8 mouse cellular contexts compared by ENCODE assay signal in the genomic region with DNA sequence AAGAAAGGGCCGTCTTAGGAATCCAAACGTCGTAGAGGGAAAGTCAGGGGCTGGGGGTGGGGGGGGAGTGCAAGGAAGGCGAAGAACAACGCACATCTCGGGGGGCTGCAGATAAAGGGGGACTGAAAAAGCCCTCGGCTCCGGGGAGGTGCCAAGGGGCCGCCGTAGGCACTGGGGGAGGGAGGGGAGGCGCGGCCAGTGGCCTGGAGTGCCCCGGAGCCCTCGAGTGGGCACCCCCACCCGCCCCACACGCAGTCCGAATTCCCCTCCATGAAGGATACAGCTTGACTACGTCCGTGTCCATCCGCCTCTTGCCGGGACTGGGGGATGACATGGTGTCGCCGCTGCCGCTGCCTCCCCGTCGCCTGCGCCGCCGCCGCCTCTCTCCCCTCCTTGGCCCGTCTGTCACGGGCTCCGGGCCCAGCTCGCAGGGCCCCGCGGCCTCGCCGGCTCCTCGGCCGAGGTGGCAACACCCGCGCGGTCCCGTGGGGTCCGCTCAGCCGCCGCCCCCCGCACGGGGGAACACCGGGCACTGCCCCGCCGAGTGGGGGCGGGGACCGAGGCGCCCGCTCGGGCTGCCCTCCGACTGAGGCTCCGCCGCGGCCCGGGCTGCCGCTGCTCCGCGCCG. TPM values are rescaled to one million over a fixed set of nuclear protein-coding genes. Genes with fewer than 3 reads are reported as not detected.
A peak's percentile ranks its signal among the peaks of the same experiment; 100 is the strongest.
DNase-seq lines count a peak whose midpoint lies in the region; ATAC-seq lines count a peak whose summit lies in the region.
"Not testable (repeated sequence)": the region's sequence is repeated elsewhere in the genome, so short reads cannot be mapped to it uniquely, and the experiment has no call there.

No protein-coding gene starts in this region.

- DNase-seq in CD4-positive helper T cell, adult 2 months (ENCODE audit: low read depth, low spot score): peak; percentile 57
- peak; percentile 43 for DNase-seq in brain, adult 2 months (ENCODE audit: low read depth, low spot score)
- peak; percentile 74 for DNase-seq in kidney, postnatal 10 days
- peak; percentile 49 for DNase-seq in splenic B cell, adult 2 months (ENCODE audit: low read depth, low spot score)

- H3K27me3 ChIP-seq in forebrain, embryonic 13.5 days; heart, embryonic 16.5 days (ENCODE audit: control insufficient read depth, insufficient read depth, low read length); liver, embryonic 15.5 days; midbrain, embryonic 13.5 days; splenic B cell, adult 2 months (ENCODE audit: control insufficient read depth, insufficient read depth, low read length, poor library complexity, severe bottlenecking): not testable (repeated sequence)

- not testable (repeated sequence) for H3K36me3 ChIP-seq in forebrain, embryonic 13.5 days (ENCODE audit: poor library complexity, severe bottlenecking); heart, embryonic 16.5 days (ENCODE audit: control insufficient read depth, insufficient read depth); liver, embryonic 15.5 days (replicated peaks); midbrain, embryonic 13.5 days; splenic B cell, adult 2 months (ENCODE audit: control insufficient read depth, insufficient read depth, low read length, poor library complexity, severe bottlenecking)

- H3K9ac ChIP-seq in forebrain, embryonic 13.5 days: peak overlapping the region; percentile 94
- H3K9ac ChIP-seq in heart, embryonic 16.5 days (ENCODE audit: low read length): peak overlapping the region; percentile 72
- H3K9ac ChIP-seq in liver, embryonic 15.5 days: peak overlapping the region; percentile 86
- peak overlapping the region; percentile 93 for H3K9ac ChIP-seq in midbrain, embryonic 13.5 days (replicated peaks)

- not testable (repeated sequence) for H3K9me3 ChIP-seq in forebrain, embryonic 13.5 days (replicated peaks); heart, embryonic 16.5 days (replicated peaks; ENCODE audit: control insufficient read depth, low read length); liver, embryonic 15.5 days (replicated peaks); midbrain, embryonic 13.5 days

- not testable (repeated sequence) for ATAC-seq in forebrain, embryonic 13.5 days; midbrain, embryonic 13.5 days
- ATAC-seq in heart, embryonic 16.5 days (replicated peaks; ENCODE audit: extremely low read depth, insufficient read depth, low FRiP score): peak; percentile 19
- ATAC-seq in liver, embryonic 15.5 days (ENCODE audit: insufficient read depth): peak; percentile 7

- H3K4me1 ChIP-seq in forebrain, embryonic 13.5 days: peaks cover 36% of the 10 kb centered on the region
- H3K4me1 ChIP-seq in heart, embryonic 16.5 days (ENCODE audit: control insufficient read depth, insufficient read depth, low read length): peaks cover 33% of the 10 kb centered on the region
- H3K4me1 ChIP-seq in liver, embryonic 15.5 days (replicated peaks): peaks cover 86% of the 10 kb centered on the region
- peaks cover 46% of the 10 kb centered on the region for H3K4me1 ChIP-seq in midbrain, embryonic 13.5 days (replicated peaks)

- H3K27ac ChIP-seq in forebrain, embryonic 13.5 days: peak overlapping the region; percentile 95
- peak overlapping the region; percentile 95 for H3K27ac ChIP-seq in heart, embryonic 16.5 days (ENCODE audit: low read length)
- peak overlapping the region; percentile 97 for H3K27ac ChIP-seq in liver, embryonic 15.5 days (replicated peaks)
- peak overlapping the region; percentile 96 for H3K27ac ChIP-seq in midbrain, embryonic 13.5 days

- WGBS in forebrain, embryonic 13.5 days: 0% methylated on average over 42 of the region's 66 CpGs
- under 1% methylated on average over 31 of the region's 66 CpGs for WGBS in heart, embryonic 16.5 days
- WGBS in liver, embryonic 15.5 days (ENCODE audit: insufficient replicate concordance): under 1% methylated on average over 54 of the region's 66 CpGs
- WGBS in midbrain, embryonic 13.5 days: under 1% methylated on average over 32 of the region's 66 CpGs

- peak overlapping the region; percentile 82 for H3K4me3 ChIP-seq in forebrain, embryonic 13.5 days
- H3K4me3 ChIP-seq in heart, embryonic 16.5 days (ENCODE audit: low read length): peak overlapping the region; percentile 56
- H3K4me3 ChIP-seq in liver, embryonic 15.5 days (replicated peaks): peak overlapping the region; percentile 71
- H3K4me3 ChIP-seq in midbrain, embryonic 13.5 days (replicated peaks): peak overlapping the region; percentile 76

- peak overlapping the region; percentile 84 for H3K4me2 ChIP-seq in forebrain, embryonic 13.5 days
- H3K4me2 ChIP-seq in heart, embryonic 16.5 days (ENCODE audit: low read depth, low read length): peak overlapping the region; percentile 82
- H3K4me2 ChIP-seq in liver, embryonic 15.5 days: peak overlapping the region; percentile 75
- peak overlapping the region; percentile 92 for H3K4me2 ChIP-seq in midbrain, embryonic 13.5 days (replicated peaks)

RNA-seq across cellular contexts. Expression of a gene that starts 0.5 kb away (rescaled TPM):
- 52.6 and 55.8 TPM in 2 replicates for polyA plus RNA-seq in forebrain, embryonic 13.5 days (2015; fragmentation: Nextera tagmentation; extraction: Ambion mirVana)
- 43.3 and 45.9 TPM in 2 replicates for polyA plus RNA-seq in heart, embryonic 16.5 days (2015; fragmentation: Nextera tagmentation; extraction: Ambion mirVana)
- polyA plus RNA-seq in liver, embryonic 15.5 days (2015; fragmentation: Nextera tagmentation; extraction: Ambion mirVana): 33.8 and 34.7 TPM in 2 replicates
- 57.6 and 66.0 TPM in 2 replicates for polyA plus RNA-seq in midbrain, embryonic 13.5 days (2015; fragmentation: Nextera tagmentation; extraction: Ambion mirVana)
